Mouse (Mus musculus): ENCODE results near the gene Ube2j2. TPM values are rescaled to one million over a fixed set of nuclear protein-coding genes. Genes with fewer than 3 reads are reported as not detected.

The Ube2j2 gene
- polyA plus RNA-seq, 1 experiment from 2014 or later: 123 TPM

- 3% methylated on average over 15 of the region's 15 CpGs for WGBS
- no peak for ATAC-seq (replicated peaks; ENCODE audit: low FRiP score)
- H3K9me3 ChIP-seq (ENCODE audit: control insufficient read depth, low read length): no peaks in the 10 kb centered on the region
- H3K36me3 ChIP-seq (ENCODE audit: control insufficient read depth, insufficient read depth, low read length): peaks cover 21% of the 10 kb centered on the region; the same call in 1 of the 2 replicates
- H3K27me3 ChIP-seq (replicated peaks; ENCODE audit: control insufficient read depth, insufficient read depth, low read length): no peaks in the 10 kb centered on the region
- H3K9ac ChIP-seq (ENCODE audit: low read depth, low read length): peak overlapping the region; percentile 85
- peaks cover 46% of the 10 kb centered on the region for H3K4me1 ChIP-seq (replicated peaks; ENCODE audit: control insufficient read depth, insufficient read depth, low read length)
- DNase-seq (ENCODE audit: low spot score): no peak
- H3K4me2 ChIP-seq: peak overlapping the region; percentile 81
- H3K27ac ChIP-seq (ENCODE audit: low read depth, low read length): peak overlapping the region; percentile 88
- peak overlapping the region; percentile 76 for H3K4me3 ChIP-seq (ENCODE audit: low read depth, low read length)
Observed at GRCm38 (mm10) chr4:155993606-155994005, 50.0 kb downstream of the Ube2j2 start.

GRCm38 (mm10) chr4:156004109-156004508, 60.5 kb downstream of the Ube2j2 start:
- DNase-seq (ENCODE audit: low spot score) (no peak), ATAC-seq (replicated peaks; ENCODE audit: low FRiP score) (no peak)
- peaks cover 51% of the 10 kb centered on the region for H3K36me3 ChIP-seq (ENCODE audit: control insufficient read depth, insufficient read depth, low read length)
- no peaks in the 10 kb centered on the region for H3K4me1 ChIP-seq (replicated peaks; ENCODE audit: control insufficient read depth, insufficient read depth, low read length)
- no peaks in the 10 kb centered on the region for H3K9me3 ChIP-seq (ENCODE audit: control insufficient read depth, low read length)
- no peak overlapping the region for H3K9ac ChIP-seq (ENCODE audit: low read depth, low read length)
- no peaks in the 10 kb centered on the region for H3K27me3 ChIP-seq (replicated peaks; ENCODE audit: control insufficient read depth, insufficient read depth, low read length)
- no peak overlapping the region for H3K4me3 ChIP-seq (ENCODE audit: low read depth, low read length)
- no peak overlapping the region for H3K4me2 ChIP-seq
- no peak overlapping the region for H3K27ac ChIP-seq (ENCODE audit: low read depth, low read length)
- 91% methylated on average over 3 of the region's 3 CpGs for WGBS

DNA sequence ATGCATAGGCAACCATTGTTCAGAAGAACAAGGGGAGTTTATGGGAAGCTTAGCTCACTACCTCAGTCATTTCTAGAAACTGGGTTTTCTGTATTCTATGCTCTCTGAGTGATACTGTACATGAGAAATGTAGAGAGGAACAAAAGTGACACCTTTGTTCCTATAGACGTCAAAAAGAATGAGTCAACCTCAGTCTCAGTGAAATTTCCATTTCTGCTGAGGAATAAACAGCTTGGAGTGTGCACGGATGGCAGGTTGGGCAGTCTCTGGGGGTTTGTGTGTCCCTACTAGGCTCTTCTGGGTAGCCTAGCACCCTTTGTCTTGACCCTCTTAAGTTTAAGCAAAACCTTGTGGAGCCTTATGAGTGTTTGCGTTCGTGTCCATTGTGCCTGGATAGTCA, 64.7 kb downstream of the Ube2j2 start:
- no peaks in the 10 kb centered on the region for H3K9me3 ChIP-seq (ENCODE audit: control insufficient read depth, low read length)

More for the DNA sequence above, 64.7 kb downstream of the Ube2j2 start:
- Histone ChIP-seq H3K36me3 (ENCODE audit: control insufficient read depth, insufficient read depth, low read length) (peaks cover 46% of the 10 kb centered on the region), H3K27me3 (replicated peaks; ENCODE audit: control insufficient read depth, insufficient read depth, low read length) (no peaks in the 10 kb centered on the region), H3K9ac (ENCODE audit: low read depth, low read length) (no peak overlapping the region), H3K4me3 (ENCODE audit: low read depth, low read length) (no peak overlapping the region), H3K4me2 (no peak overlapping the region), H3K4me1 (replicated peaks; ENCODE audit: control insufficient read depth, insufficient read depth, low read length) (no peaks in the 10 kb centered on the region), H3K27ac (ENCODE audit: low read depth, low read length) (no peak overlapping the region)
- ATAC-seq (replicated peaks; ENCODE audit: low FRiP score) (no peak), DNase-seq (ENCODE audit: low spot score) (no peak)
- 88% methylated on average over 4 of the region's 4 CpGs for WGBS

Small RNA genes within 50 kb of the gene (microRNA-seq; reads per million reads assigned to microRNA genes)
- not detected for gene Gm22991 (ENCODE audit: borderline number of aligned reads)

Other genes starting within 250 kb of the Ube2j2 start
- 0.86 and 1.4 TPM in 2 replicates for gene Fndc10, start 249.5 kb upstream of the Ube2j2 start, polyA plus RNA-seq (2014; fragmentation: Nextera tagmentation; extraction: Ambion mirVana)
- 122 and 125 TPM in 2 replicates for gene Ssu72, start 239.0 kb upstream of the Ube2j2 start, polyA plus RNA-seq (2014; fragmentation: Nextera tagmentation; extraction: Ambion mirVana)
- 0.69 and 0.70 TPM in 2 replicates for gene Tmem240, start 209.0 kb upstream of the Ube2j2 start, polyA plus RNA-seq (2014; fragmentation: Nextera tagmentation; extraction: Ambion mirVana)
- 156 and 161 TPM in 2 replicates for gene Atad3a, start 182.7 kb upstream of the Ube2j2 start, polyA plus RNA-seq (2014; fragmentation: Nextera tagmentation; extraction: Ambion mirVana)
- 1.2 and 1.3 TPM in 2 replicates for gene Vwa1, start 169.1 kb upstream of the Ube2j2 start, polyA plus RNA-seq (2014; fragmentation: Nextera tagmentation; extraction: Ambion mirVana)
- 0.25 and 0.39 TPM in 2 replicates for gene Tmem88b, start 158.0 kb upstream of the Ube2j2 start, polyA plus RNA-seq (2014; fragmentation: Nextera tagmentation; extraction: Ambion mirVana)
- gene Ankrd65, start 153.4 kb upstream of the Ube2j2 start, polyA plus RNA-seq (2014; fragmentation: Nextera tagmentation; extraction: Ambion mirVana): not detected in 2 replicates
- gene Mrpl20, start 141.0 kb upstream of the Ube2j2 start, polyA plus RNA-seq (2014; fragmentation: Nextera tagmentation; extraction: Ambion mirVana): 312 and 326 TPM in 2 replicates
- 132 and 140 TPM in 2 replicates for gene Ccnl2, start 131.3 kb upstream of the Ube2j2 start, polyA plus RNA-seq (2014; fragmentation: Nextera tagmentation; extraction: Ambion mirVana)
- gene Aurkaip1, start 112.6 kb upstream of the Ube2j2 start, polyA plus RNA-seq (2014; fragmentation: Nextera tagmentation; extraction: Ambion mirVana): 199 and 212 TPM in 2 replicates
- 14.9 and 16.6 TPM in 2 replicates for gene Mxra8, start 104.2 kb upstream of the Ube2j2 start, polyA plus RNA-seq (2014; fragmentation: Nextera tagmentation; extraction: Ambion mirVana)
- gene Dvl1, start 96.4 kb upstream of the Ube2j2 start, polyA plus RNA-seq (2014; fragmentation: Nextera tagmentation; extraction: Ambion mirVana): 7.0 and 11.0 TPM in 2 replicates
- 0.22 and 0.26 TPM in 2 replicates for gene Tas1r3, start 80.5 kb upstream of the Ube2j2 start, polyA plus RNA-seq (2014; fragmentation: Nextera tagmentation; extraction: Ambion mirVana)
- 16.4 and 16.9 TPM in 2 replicates for gene Cptp, start 74.4 kb upstream of the Ube2j2 start, polyA plus RNA-seq (2014; fragmentation: Nextera tagmentation; extraction: Ambion mirVana)
- gene Ints11, start 74.3 kb upstream of the Ube2j2 start, polyA plus RNA-seq (2014; fragmentation: Nextera tagmentation; extraction: Ambion mirVana): 79.3 and 86.8 TPM in 2 replicates
- gene Pusl1, start 52.0 kb upstream of the Ube2j2 start, polyA plus RNA-seq (2014; fragmentation: Nextera tagmentation; extraction: Ambion mirVana): 48.5 and 49.1 TPM in 2 replicates
- gene Acap3, start 52.0 kb upstream of the Ube2j2 start, polyA plus RNA-seq (2014; fragmentation: Nextera tagmentation; extraction: Ambion mirVana): 16.1 and 17.9 TPM in 2 replicates
- gene C1qtnf12, start 18.5 kb downstream of the Ube2j2 start, polyA plus RNA-seq (2014; fragmentation: Nextera tagmentation; extraction: Ambion mirVana): 56.9 and 59.0 TPM in 2 replicates
- 12.1 and 13.0 TPM in 2 replicates for gene B3galt6, start 48.8 kb downstream of the Ube2j2 start, polyA plus RNA-seq (2014; fragmentation: Nextera tagmentation; extraction: Ambion mirVana)
- gene Sdf4, start 49.0 kb downstream of the Ube2j2 start, polyA plus RNA-seq (2014; fragmentation: Nextera tagmentation; extraction: Ambion mirVana): 130 TPM in 2 replicates
- 0.85 TPM in 1 of 2 replicates, not detected in the other for gene Tnfrsf4, start 70.0 kb downstream of the Ube2j2 start, polyA plus RNA-seq (2014; fragmentation: Nextera tagmentation; extraction: Ambion mirVana)
- 0.92 and 1.0 TPM in 2 replicates for gene Tnfrsf18, start 82.3 kb downstream of the Ube2j2 start, polyA plus RNA-seq (2014; fragmentation: Nextera tagmentation; extraction: Ambion mirVana)
- 0.12 and 0.56 TPM in 2 replicates for gene Ttll10, start 115.6 kb downstream of the Ube2j2 start, polyA plus RNA-seq (2014; fragmentation: Nextera tagmentation; extraction: Ambion mirVana)
- gene 9430015G10Rik, start 166.2 kb downstream of the Ube2j2 start, polyA plus RNA-seq (2014; fragmentation: Nextera tagmentation; extraction: Ambion mirVana): 34.5 and 39.4 TPM in 2 replicates
- 0.16 and 0.30 TPM in 2 replicates for gene Rnf223, start 186.7 kb downstream of the Ube2j2 start, polyA plus RNA-seq (2014; fragmentation: Nextera tagmentation; extraction: Ambion mirVana)

All from liver, embryonic 11.5 days (tissue).